Mouse (Mus musculus) kidney, adult 18-20 months (tissue): Measurements from ENCODE around the gene H3f3b.
"Not testable (repeated sequence)": the region's sequence is repeated elsewhere in the genome, so short reads cannot be mapped to it uniquely, and the experiment has no call there.

ENCODE experiments used
- DNase-seq: peaks from one replicate; pipeline ENCODE4 v3.0.0; 2021

Gene H3f3b

DNA sequence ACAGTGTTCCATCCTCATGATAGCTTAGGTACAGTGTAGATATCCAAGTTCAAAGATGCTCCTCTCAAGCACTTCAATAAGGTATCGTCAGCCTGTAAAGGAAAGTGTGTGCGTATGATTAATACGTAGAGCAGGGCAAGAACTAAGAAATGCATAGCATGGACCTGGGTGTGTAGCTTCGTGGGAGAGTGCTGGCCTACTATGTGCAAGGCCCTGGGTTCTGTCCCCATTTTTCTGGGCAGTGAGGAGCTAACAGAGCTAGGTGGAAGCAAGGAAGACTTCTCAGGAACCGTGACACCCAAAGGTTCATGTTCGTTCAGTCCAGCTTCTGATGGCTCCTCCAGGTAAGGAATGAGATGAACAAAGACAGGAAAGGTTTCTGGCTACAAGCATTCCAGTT lies 17.4 kb upstream of the H3f3b start:
- no peak for DNase-seq

DNA sequence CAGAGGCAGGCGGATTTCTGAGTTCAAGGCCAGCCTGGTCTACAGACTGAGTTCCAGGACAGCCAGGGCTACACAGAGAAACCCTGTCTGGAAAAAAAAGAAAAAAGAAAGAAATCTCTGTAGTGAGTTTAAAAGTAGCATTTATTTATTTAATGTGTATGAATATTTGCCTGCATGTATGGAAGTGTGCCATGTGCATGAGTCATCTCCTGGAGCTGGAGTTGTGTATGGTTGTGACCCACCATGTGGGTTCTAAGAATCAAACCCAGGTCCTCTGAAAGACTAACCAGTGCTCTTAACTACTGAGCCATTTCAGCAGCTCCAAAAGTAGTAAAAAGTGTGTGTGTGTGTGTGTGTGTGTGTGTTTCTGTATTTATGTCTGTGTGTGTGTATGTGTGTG lies 15.5 kb upstream of the H3f3b start:
- DNase-seq, result no peak

DNA sequence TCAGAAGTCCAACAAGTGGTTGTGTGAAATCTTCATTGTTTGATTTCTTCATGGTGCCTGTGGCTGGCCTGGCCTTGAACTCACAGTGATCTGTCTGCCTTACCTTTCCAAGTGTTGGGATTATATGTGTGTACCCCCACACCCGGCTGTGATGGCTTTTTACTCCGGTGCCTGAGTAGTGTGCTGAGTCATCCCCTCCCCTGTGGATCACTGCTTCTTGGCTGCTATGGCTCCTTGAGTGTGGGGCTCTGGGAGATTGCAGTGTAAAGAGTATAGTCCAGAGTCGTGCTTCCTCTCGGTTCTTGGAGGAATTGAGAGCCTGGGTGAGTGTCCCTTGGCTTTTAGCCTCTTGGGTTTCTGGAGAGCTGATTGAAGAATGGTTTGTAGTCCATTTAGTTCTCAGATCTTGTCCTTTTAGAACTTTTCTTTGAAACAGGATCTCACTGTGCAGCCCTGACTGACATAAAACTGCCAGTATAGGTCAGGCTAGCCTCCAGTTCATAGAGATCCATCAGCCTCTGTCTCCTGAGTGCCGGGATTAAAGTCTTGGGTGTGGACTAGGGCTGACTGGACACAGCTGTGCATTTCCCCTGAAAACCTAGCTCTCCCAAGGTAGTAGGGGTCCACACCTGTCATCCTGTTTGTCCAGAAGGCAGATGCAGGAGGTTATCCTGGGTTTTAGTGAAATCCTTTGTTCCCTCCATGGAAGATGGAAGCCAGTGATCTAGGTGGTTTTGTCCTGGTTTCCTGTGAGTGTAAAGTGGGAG lies 14.8 kb upstream of the H3f3b start:
- DNase-seq, result no peak

DNA sequence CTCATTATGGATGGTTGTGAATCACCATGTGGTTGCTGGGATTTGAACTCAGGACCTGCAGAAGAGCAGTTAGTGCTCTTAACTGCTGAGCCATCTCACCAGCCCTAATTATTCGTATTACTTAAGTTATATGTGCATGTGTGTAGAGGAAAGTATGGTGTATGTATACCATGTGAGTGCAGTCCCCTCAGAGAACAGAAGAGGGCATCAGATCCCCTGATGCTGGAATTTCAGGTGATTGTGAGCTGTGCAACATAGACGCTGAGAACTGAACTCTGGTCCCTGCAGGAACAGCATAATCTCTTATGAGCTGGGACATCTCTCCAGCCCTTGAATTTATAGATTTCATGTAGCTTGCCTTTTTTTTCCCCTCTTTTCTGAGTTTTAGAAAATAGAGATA lies 14.1 kb upstream of the H3f3b start:
- no peak for DNase-seq

DNA sequence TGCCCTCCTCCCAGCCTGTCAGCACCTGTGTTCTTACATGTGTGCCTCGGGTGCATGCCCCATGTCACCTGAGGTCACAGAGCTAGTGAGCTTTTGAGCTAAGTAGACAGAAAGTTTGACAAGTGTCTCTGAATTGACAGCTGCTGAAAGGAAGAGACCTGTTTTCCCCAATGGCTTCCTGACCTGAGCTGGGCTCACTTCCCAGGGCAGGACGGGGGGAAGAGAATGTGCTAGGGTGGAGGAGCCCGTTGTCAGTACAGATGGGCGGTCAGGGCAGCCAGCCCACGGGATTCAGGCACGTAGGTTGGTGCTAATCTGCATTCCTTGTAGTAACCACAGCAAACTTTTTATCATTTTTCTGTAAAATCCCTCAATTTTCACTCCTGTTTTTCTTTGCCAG lies 12.8 kb upstream of the H3f3b start:
- DNase-seq, result no peak

DNA sequence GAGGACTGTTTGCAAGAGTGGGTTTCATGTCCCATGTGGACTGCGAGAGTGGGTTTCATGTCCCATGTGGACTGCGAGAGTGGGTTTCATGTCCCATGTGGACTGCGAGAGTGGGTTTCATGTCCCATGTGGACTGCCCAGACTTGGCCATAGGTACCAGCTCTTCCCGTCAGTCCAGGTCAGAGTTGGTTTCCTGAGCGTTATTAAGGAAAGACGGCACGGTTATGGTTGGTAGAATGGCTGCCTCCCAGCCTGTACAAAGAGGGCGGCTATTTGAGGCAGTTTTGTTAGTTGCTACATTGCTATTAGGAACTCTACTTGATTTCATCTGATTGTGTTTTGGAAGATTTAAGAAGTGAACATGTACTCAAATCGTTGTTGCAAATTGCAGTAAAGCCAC lies 10.1 kb upstream of the H3f3b start:
- no peak for DNase-seq

DNA sequence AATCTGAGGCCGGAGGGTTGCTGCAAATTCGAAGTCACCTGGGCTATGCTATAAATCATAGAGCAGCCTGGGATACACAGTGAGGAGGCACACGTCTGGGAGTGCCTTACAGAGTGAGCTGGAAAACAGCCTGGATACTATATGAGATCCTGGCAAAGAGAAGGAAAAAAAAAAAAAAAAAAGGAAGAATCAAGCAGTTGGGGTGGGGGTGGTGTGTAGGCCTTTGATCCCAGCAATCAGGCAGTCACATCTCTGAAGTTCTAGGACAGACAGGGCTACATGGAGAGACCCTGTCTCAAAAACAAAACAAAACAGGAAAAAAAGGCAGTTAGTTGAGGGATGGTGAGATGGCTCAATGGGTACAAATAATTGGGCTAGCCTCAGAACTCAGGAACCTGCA lies 8.9 kb upstream of the H3f3b start:
- DNase-seq, result no peak

DNA sequence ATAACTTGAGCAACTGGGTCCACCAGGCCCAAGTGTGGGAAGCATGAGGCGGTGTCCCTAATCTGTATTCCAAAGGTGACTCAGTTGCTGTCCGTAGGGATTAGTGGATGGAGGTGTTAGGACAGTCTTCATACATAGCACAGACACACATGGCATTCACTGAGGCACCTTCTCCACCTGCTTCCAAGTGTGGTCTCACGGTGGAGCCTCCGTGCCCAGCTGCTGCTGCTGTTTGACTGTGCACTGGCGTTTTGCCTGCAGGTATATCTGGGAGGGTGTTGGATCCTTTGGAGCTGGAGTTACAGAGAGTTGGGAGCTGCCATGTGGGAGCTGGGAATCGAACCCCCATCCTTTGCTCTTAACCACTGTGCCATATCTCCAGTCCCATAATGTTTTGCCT lies 6.8 kb upstream of the H3f3b start:
- DNase-seq, result no peak

DNA sequence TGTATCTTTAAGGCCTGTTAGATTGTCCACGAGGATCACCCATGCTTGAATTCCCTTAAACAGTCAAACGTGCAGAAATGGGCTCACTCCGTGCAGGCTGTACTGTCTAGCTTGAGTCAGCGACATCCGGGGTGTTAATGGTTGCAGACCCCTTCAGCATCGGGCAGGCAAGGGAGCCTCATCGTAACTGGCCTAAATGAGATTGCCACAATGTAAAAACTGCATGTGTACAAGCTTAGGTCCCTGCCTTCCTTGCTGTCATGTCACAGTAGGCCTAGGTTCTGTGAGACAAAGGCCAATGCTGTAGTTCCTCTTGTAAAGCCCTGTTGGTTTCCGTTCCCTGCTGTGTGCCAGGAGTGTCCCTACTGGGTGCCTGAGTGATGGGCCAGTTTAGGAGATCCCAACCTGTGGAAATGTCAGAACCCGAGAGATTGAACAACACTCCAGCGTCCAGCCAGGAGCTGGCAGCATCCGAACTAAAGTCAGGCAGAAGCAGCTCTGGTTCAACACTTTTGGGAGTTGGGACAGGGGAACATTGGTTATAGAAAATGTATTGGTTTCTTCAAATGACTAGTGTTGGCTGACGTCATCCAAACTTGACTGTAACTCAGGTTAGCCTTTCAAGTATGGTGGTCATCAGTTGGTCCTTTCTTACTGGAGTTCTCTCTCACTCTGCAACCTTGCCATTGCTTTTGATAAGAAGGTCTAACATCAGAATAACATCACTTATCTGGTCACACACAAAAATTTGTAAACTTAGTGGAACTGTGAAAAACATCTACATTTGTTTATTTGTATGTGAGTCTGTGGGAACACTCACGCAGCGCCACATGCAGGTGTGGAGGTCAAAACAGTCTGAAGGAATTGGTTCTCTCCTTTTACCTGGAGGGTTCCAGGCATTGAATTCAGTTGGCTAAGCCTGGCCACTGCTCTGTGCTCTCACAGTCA lies 3.4 kb upstream of the H3f3b start:
- DNase-seq, result no peak

DNA sequence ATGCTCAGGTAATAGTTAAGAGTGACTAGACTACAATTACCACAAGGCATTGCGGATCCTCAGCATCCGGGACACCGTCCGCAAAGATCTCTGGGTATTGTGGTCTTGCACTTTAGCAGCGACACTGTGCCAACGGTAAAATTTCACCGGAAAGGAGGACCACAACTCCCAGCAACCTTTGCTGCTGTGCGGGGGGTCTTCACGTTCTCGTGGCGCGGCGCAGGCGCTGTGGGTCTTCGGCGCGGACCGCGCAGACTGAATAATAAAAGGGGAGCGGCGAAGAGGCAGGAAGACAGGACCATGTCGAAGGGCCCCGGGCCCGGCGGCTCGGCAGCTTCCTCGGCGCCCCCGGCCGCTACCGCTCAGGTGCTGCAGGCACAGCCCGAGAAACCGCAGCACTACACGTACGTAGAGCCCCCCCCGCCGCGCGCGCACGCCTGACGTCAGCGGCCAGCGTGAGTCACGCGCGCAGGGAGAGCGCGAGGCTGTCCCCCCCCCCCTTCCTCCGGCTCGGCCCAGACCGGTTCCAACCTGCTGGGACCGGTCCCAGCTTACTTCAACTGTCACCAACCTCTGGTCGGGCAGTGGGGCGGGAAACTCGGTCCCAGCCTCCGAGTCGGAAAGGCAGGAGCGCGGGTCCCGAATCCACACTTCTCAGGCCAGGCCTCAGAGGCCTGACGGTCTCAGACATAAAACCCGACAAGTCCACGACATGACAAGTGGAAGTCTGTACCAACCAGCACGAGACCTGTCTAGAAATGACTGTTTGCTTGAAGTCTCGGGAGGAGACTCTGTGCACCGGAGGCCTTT lies 2.5 kb upstream of the H3f3b start, which contains the start of gene Unk:
Gene Unk, plus strand, starts transcription at position 235 of the 810 bp plus-strand sequence.
- peak; percentile 98 for DNase-seq

DNA sequence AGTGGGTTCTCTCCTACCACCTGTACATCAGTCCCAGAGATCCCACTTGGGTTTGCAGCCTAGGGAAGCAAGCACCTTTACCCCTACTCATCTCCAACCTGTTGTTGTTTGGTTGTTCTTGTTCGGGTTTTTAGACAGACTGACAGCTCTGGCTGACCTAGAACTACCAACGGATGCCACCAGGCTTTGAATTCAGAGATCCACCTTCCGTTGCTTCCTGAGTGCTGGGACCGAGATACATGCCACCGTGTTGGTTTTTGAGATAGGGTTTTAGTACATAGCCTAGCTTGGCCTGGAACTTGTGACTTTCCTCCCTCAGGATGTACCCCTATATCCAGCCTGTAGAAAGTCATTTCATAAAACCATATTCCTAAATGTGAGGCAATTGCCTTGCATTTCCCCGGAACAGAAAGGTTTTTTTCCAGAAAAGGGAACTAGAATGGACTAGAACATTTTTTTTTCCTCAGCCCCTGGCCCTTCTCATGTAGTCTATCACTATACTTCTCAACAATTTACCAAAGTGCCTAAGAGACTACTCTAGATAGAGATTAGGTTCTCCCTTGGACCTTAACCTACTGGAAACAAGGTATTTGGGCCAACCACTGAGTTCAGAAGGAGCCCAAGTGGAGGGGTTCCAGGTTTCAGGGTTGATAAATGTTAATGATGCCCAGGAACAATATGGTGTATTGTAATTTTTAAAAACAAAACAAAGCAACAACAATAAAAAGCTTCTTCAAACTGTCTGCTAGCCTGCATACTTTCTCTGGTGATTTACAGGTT lies 1.5 kb upstream of the H3f3b start:
- no peak for DNase-seq

DNA sequence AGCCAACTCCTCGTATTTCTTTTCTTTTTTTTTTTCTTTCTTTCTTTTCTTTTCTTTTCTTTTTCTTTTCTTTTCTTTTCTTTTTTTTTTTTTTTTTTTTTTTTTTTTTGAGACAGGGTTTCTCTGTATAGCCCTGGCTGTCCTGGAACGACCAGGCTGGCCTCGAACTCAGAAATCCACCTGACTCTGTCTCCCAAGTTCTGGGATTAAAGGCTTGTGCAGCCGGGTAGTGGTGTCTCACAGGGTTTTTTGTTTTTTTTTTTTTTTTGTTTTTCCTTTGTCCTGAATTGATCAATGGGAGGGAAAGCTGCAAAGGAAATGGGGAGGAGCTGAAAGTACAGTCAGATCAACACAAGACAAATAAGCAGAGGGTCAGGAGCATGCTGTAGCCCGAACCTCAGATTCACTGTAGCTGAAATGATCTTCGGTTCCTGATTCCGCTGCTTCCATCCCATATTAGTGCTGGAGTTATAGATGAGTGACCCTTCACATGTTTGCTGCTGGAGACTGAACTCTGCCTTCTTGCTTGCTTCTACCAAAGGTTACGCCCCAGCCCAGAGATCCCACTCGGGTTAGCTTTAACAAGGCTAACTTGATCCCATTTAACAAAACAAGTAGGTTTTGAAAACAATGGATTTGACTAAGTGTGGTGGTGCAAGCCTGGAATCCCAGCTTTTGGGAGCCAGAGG lies 559 bp upstream of the H3f3b start:
- DNase-seq, result no peak

DNA sequence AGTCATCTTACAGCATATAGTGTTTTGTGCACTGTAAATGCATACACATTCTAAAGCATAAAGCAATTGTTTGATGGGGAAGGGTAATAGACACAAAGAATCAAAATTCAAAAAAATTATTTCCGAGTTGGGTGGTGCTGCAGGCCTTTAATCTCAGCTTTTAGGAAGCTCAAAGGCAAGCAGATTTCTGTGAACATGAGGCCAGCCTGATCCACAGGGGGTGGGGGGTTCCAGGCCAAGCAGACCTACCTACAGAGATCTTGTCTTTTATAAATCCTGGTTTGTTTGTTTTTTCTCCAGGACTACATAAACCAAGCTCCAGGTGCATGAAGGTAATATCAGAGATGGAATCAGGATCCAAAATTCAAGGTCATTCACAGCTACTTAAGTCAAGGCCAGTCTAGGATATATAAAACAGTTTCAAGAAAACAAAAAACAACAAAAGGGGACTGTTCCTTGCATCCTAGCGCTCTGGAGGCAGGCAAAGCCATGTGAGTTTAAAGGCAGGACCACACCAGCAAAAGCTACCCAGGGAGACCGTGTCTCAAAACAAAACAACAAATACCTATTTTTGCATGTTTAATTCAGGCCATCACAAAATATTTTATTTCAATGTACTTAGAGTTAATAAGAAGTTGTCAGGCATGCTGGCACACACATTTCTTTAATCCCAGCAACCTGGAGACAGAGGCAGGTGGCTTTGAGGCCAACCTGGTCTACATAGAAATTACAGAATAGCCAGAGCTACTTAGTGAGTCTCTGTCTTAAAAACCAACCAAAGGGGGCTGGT lies 2.5 kb downstream of the H3f3b start:
- DNase-seq, result no peak

DNA sequence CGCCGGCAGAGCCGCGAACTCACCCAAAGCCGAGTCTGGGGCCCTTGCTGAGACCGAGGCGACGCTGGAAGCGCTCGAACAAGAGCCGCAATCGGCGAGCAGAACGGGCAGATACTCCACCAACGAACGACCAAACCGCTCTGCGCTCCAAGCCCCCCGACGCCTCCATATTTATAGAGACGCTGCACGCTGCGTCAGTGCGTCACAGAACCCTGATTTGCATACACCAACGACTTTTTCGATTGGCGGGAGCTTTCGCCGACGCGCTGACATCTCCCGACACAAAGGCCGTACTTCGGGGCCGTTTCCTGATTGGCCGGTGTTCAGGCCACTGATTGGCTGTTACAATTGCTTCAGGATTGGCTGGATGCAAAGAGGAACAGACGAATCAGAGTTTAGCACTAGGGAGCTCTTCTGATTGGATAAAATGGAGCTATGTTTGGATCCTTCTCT lies 3.4 kb downstream of the H3f3b start:
- DNase-seq, result peak; percentile 91

DNA sequence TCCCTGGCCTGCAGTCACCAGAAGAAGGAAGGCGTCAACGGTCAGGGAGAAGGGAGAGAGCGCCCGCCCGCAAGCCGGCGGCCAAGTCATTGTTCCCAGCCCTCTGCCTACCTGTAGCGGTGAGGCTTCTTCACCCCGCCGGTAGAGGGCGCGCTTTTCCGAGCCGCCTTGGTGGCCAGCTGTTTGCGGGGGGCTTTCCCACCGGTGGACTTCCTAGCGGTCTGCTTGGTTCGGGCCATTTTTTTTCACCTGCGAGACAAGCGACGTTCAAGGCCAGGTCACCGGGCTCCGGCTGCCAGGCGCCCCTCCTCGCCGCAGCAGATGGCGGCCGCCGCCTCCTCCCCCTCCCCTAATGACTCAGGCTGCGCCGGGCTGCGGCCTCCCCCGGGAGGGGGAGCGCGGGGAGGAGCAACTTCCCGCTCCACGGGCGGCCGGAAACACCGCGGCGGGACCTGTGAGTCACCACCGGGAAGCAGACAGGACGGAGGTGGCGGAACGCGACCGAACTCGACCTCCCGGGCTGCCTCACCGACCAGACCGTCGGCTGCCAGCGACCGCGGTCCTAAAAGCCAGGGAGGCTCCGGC lies 3.9 kb downstream of the H3f3b start:
- peak; percentile 82 for DNase-seq

DNA sequence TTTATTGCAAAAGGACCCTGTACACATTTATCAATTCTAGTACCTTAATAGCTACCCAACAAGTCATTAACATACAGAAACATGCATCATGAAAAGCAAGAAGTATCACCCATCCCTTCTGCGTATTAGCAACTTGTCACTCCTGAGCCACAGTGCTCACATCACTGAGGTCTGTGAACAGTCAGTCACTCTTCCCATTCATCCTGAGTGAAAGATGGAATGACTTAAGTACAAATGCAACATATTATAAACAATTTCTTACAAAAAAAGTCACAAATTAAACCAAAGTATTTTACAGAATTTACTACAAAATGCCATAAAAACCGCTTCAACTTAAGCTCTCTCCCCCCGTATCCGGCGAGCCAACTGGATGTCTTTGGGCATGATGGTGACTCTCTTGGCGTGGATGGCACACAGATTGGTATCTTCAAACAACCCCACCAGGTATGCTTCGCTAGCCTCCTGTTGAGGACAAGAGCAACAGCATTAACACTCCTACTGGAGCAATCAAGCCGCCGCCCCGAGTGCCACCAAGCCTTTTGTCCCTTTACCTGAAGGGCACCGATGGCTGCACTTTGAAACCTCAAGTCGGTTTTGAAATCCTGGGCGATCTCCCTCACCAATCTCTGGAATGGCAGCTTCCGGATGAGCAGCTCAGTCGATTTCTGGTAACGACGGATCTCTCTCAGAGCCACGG lies 4.5 kb downstream of the H3f3b start:
- DNase-seq, result not testable (repeated sequence)

DNA sequence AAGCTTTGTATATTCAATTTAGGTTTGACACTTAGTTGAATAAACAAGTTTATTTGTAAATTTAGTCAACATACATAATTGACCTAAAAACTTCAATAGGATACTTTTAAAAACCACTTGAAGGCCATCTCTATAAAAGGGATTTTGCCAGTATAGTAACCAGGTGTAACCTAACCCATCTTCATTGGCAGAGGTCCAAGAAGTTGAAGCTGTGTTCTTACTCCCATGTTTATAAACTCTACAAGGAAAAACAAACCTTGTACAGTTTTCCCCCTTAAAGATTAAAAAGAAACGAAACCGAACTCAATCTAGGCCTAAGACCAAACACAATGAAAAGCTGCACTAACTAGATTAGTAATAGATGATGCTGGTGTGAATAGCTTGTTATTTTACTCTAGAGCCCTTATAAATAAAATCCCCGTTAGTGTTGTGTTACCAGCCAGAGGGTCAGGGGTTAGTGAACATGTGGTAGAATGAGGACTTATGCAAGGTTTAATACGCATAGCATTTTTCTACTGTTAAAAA lies 5.4 kb downstream of the H3f3b start:
- DNase-seq, result no peak

DNA sequence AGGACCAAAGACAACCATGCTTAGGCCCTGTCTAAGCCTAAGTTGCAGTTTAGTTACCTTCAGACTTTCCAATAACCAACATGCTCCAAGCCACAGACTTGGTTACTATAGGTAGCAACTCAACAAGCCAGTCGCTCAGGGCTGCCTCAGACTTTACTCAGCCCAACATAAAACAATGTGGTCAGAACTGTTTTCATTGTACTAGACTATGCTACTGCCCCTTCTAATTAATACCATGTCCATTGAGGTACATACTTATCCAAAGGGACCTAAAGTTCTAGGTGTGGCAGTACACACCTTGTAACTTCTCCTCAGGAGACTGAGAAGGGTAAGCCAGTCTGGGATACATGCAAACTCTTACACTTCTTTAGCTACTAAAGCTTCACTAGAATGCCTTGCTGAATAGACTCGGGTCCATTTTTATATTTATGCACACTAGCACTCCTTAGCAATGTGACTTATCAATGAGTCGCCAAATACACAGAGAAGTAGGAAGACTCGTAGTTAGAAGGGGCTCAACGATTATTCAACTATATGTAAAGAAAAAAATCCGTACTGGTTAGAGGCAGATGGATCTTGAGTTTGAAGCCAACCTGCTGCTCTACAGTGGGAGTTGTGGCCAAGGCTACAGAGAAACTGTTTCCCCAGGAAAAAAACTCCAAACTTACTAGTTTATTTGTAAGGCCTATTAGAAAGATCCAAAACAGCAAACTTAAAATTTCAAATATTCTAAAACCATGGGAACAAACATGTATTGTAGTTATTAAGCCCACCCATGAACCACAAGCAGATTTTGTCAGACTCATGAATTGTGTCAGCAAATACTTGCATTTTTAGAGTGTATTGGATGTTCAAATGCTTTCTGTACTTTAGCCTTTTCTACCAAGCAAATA lies 6.2 kb downstream of the H3f3b start:
- DNase-seq, result no peak
